Mouse (Mus musculus): ENCODE results near the gene Pramef12. TPM values are rescaled to one million over a fixed set of nuclear protein-coding genes. Genes with fewer than 3 reads are reported as not detected.

Gene Pramef12
- not detected for total RNA-seq (2023)

DNA sequence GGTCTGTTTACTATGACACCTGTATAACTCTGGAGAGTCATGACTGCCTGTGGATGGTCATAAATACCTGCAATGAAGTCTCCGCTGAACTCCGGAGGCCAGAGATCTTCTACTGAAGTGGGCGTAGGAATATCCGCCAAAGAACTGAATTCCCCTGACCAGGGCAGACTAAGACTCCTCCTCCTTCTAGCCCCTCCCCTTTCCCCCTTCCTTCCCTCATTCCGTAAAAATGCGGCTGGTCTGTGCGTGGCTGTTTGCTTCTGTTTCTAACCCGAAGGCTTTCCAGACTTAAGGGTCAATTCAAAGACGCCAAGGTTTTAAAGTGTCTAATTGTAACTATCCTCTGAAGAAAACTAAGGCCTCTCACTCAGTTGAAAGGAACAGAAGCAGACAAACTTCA, at the start of gene Pramef12:
Gene Pramef12 (minus strand): TSS at position 175 of the 400 bp plus-strand sequence.

DNA sequence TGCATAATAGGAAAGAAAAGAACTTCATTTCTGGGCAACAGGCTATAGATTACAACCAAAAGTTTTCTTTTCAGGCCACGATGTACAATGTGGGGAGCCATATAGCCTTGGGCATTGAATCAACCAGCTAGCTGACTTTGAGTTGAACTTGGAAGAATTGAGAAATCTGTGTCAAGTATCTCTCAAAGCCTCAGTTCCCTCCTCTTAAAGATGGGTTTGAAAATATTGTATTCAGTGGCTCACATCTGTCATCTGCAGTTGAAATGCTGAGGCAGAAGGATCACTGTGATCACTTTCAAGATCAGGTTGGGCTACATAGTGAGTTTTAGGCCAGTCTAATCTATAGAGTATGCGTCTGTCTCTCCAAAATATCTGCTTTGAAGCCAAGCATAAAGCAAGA, 45.0 kb upstream of the Pramef12 start, which contains the start of gene Gm9944:
Gene Gm9944 (minus strand): TSS at position 101 of the 400 bp plus-strand sequence.

GRCm38 (mm10) chr4:144438672-144439071, 30.4 kb upstream of the Pramef12 start, which contains the start of gene 1700012P22Rik:
TSS of gene 1700012P22Rik (minus strand) at chr4:144438772.

GRCm38 (mm10) chr4:144377911-144378310, 30.4 kb downstream of the Pramef12 start, which contains the start of gene Pramef20:
TSS of gene Pramef20 (minus strand) at chr4:144377933.

GRCm38 (mm10) chr4:144357642-144358041, 50.6 kb downstream of the Pramef12 start, which contains the start of gene Gm13119:
TSS of gene Gm13119 (plus strand) at chr4:144357942.

Other genes starting within 250 kb of the Pramef12 start
- not detected for gene Oog3, start 245.8 kb downstream of the Pramef12 start, total RNA-seq (2023)
- gene Oog2, start 217.7 kb downstream of the Pramef12 start, total RNA-seq (2023): not detected
- not detected for gene C87977, start 195.1 kb downstream of the Pramef12 start, total RNA-seq (2023)
- not detected for gene Pramel5, start 128.0 kb downstream of the Pramef12 start, total RNA-seq (2023)
- gene Gm13128, start 78.2 kb downstream of the Pramef12 start, total RNA-seq (2023): not detected
- not detected for gene Gm13119, start 50.5 kb downstream of the Pramef12 start, total RNA-seq (2023)
- gene Pramef20, start 30.5 kb downstream of the Pramef12 start, total RNA-seq (2023): not detected
- not detected for gene 1700012P22Rik, start 30.3 kb upstream of the Pramef12 start, total RNA-seq (2023)
- not detected for gene Gm9944, start 44.9 kb upstream of the Pramef12 start, total RNA-seq (2023)
- not detected for gene Aadacl3, start 55.3 kb upstream of the Pramef12 start, total RNA-seq (2023)
- gene 9430007A20Rik, start 111.4 kb upstream of the Pramef12 start, total RNA-seq (2023): not detected
- not detected for gene Gm13124, start 156.7 kb upstream of the Pramef12 start, total RNA-seq (2023)
- not detected for gene Aadacl4, start 205.2 kb upstream of the Pramef12 start, total RNA-seq (2023)